Mouse (Mus musculus): Measurements from ENCODE around the gene Cpz.

DNA sequence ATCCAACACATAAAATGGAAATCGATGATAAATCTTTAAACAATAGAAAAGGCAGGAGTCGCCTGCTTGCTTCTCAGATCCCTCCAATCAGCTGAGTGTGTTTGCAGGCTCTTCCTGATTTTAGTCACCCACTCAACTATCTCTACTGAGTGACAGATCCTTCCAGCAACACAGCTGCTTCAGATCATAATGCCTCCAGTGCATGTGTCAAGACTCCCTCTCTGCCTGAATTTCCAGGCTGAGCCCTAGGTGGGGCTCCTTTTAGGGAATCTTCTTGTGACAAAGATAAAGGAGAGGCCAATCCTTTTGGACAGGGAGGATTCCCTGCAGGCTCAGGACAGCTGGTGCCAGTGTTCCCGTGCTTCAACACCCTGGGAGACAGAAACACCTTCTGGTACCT, 67.2 kb downstream of the Cpz start:
- no peak for TF ChIP-seq CTCF (IDR thresholded peaks at IDR 0.05; ENCODE audit: low read depth)
- no peak for TF ChIP-seq EP300 (IDR thresholded peaks at IDR 0.05; ENCODE audit: low read depth)
